Mouse (Mus musculus) E14TG2a.4 (cell line): ENCODE results near the gene Drap1.

Experiments used
- H3K27me3 ChIP-seq: 2 replicates; pipeline ENCODE4 v1.6.1; 2014; ENCODE audit warnings: low read length, control low read depth; ENCODE audit not compliant: insufficient read depth
- H3K36me3 ChIP-seq: 2 replicates; pipeline ENCODE4 v1.6.1; 2014; ENCODE audit warnings: low read length, control low read depth; ENCODE audit not compliant: insufficient read depth
- H3K4me1 ChIP-seq: replicated peaks from 2 replicates; pipeline ENCODE4 v1.6.1; 2014; ENCODE audit warnings: low read depth, low read length, control low read depth
- H3K4me3 ChIP-seq: replicated peaks from 2 replicates; pipeline ENCODE4 v1.5.1; 2014; ENCODE audit warnings: mild to moderate bottlenecking, low read length
- H3K9me3 ChIP-seq: 2 replicates; pipeline ENCODE4 v1.6.1; 2014; ENCODE audit warnings: low read length, control low read depth
- CTCF ChIP-seq: conservative IDR thresholded peaks from 2 replicates; pipeline ENCODE4 v1.5.1; 2014; ENCODE audit warnings: low read length
- NANOG ChIP-seq: IDR thresholded peaks from 2 replicates; pipeline ENCODE4 v1.6.1; 2014; ENCODE audit warnings: borderline replicate concordance, low read length, mixed read lengths
- POU5F1 ChIP-seq: IDR thresholded peaks from 2 replicates; pipeline ENCODE4 v1.6.1; 2014; ENCODE audit warnings: low read length, borderline replicate concordance

The Drap1 gene

GRCm38 (mm10) chr19:5428083-5428482 lies 3.3 kb upstream of the Drap1 start:
- peaks cover 37% of the 10 kb centered on the region for H3K4me1 ChIP-seq
- TF ChIP-seq POU5F1 (no peak), CTCF (peak; percentile 53)
- peaks cover 22% of the 10 kb centered on the region for H3K36me3 ChIP-seq
- H3K27me3 ChIP-seq, result peaks cover 7% of the 10 kb centered on the region; the same call in 1 of the 2 replicates
- H3K4me3 ChIP-seq, result no peak overlapping the region
- H3K9me3 ChIP-seq, result no peaks in the 10 kb centered on the region

GRCm38 (mm10) chr19:5426640-5427290 lies 2.0 kb upstream of the Drap1 start:
- Histone ChIP-seq H3K4me1 (peaks cover 46% of the 10 kb centered on the region), H3K36me3 (peaks cover 35% of the 10 kb centered on the region)
- TF ChIP-seq CTCF, result no peak
- no peak for TF ChIP-seq POU5F1
- TF ChIP-seq NANOG, result no peak

GRCm38 (mm10) chr19:5425906-5426565 lies 1.3 kb upstream of the Drap1 start:
- peaks cover 42% of the 10 kb centered on the region for H3K36me3 ChIP-seq
- TF ChIP-seq POU5F1, result no peak
- no peak for TF ChIP-seq CTCF
- TF ChIP-seq NANOG, result no peak
- no peaks in the 10 kb centered on the region for H3K9me3 ChIP-seq
- no peaks in the 10 kb centered on the region for H3K27me3 ChIP-seq
- H3K4me3 ChIP-seq, result peak overlapping the region; percentile 95
- peaks cover 48% of the 10 kb centered on the region for H3K4me1 ChIP-seq

More at GRCm38 (mm10) chr19:5426640-5427290, 2.0 kb upstream of the Drap1 start:
- no peaks in the 10 kb centered on the region for H3K9me3 ChIP-seq
- H3K27me3 ChIP-seq, result peaks cover 5% of the 10 kb centered on the region; the same call in 1 of the 2 replicates
- peak overlapping the region; percentile 95 for H3K4me3 ChIP-seq

GRCm38 (mm10) chr19:5424092-5424781 lies 542 bp downstream of the Drap1 start:
- H3K27me3 ChIP-seq, result no peaks in the 10 kb centered on the region
- TF ChIP-seq CTCF, result no peak
- no peak for TF ChIP-seq NANOG
- no peak for TF ChIP-seq POU5F1
- H3K9me3 ChIP-seq, result no peaks in the 10 kb centered on the region
- H3K4me3 ChIP-seq, result peak overlapping the region; percentile 92
- peaks cover 53% of the 10 kb centered on the region for H3K4me1 ChIP-seq
- peaks cover 54% of the 10 kb centered on the region for H3K36me3 ChIP-seq

- no peak for TF ChIP-seq CTCF
- TF ChIP-seq NANOG, result no peak
- TF ChIP-seq POU5F1, result no peak
- Histone ChIP-seq H3K27me3 (no peaks in the 10 kb centered on the region), H3K4me1 (peaks cover 53% of the 10 kb centered on the region), H3K4me3 (peak overlapping the region; percentile 92), H3K9me3 (no peaks in the 10 kb centered on the region), H3K36me3 (peaks cover 54% of the 10 kb centered on the region)
These were observed 1.2 kb downstream of the Drap1 start for GRCm38 (mm10) chr19:5423561-5423960.

- Histone ChIP-seq H3K27me3 (no peaks in the 10 kb centered on the region), H3K36me3 (peaks cover 54% of the 10 kb centered on the region), H3K9me3 (no peaks in the 10 kb centered on the region), H3K4me3 (peak overlapping the region; percentile 92), H3K4me1 (peaks cover 58% of the 10 kb centered on the region)
- TF ChIP-seq CTCF (no peak), POU5F1 (no peak), NANOG (no peak)
These were observed 1.8 kb downstream of the Drap1 start for GRCm38 (mm10) chr19:5422895-5423443.

GRCm38 (mm10) chr19:5422267-5422666 lies 2.5 kb downstream of the Drap1 start:
- TF ChIP-seq POU5F1 (no peak), CTCF (no peak), NANOG (no peak)
- Histone ChIP-seq H3K27me3 (no peaks in the 10 kb centered on the region), H3K4me1 (peaks cover 59% of the 10 kb centered on the region), H3K9me3 (no peaks in the 10 kb centered on the region), H3K4me3 (peak overlapping the region; percentile 29), H3K36me3 (peaks cover 53% of the 10 kb centered on the region)

- TF ChIP-seq CTCF (no peak), POU5F1 (no peak), NANOG (no peak)
- H3K4me3 ChIP-seq, result no peak overlapping the region
- H3K27me3 ChIP-seq, result no peaks in the 10 kb centered on the region
- no peaks in the 10 kb centered on the region for H3K9me3 ChIP-seq
- peaks cover 48% of the 10 kb centered on the region for H3K36me3 ChIP-seq
- peaks cover 54% of the 10 kb centered on the region for H3K4me1 ChIP-seq
These were observed 3.0 kb downstream of the Drap1 start for GRCm38 (mm10) chr19:5421784-5422183.
